Mouse (Mus musculus) heart, postnatal 0 days (tissue): ENCODE data around the gene Primpol.

Experiments used
- CTCF ChIP-seq: IDR thresholded peaks from 2 replicates; pipeline ENCODE4 v1.5.1; 2016; ENCODE audit warnings: antibody characterized with exemption, control low read depth, low read depth
- EP300 ChIP-seq: IDR thresholded peaks from 2 replicates; pipeline ENCODE4 v1.6.1; 2016; ENCODE audit warnings: antibody characterized with exemption, low read depth

DNA sequence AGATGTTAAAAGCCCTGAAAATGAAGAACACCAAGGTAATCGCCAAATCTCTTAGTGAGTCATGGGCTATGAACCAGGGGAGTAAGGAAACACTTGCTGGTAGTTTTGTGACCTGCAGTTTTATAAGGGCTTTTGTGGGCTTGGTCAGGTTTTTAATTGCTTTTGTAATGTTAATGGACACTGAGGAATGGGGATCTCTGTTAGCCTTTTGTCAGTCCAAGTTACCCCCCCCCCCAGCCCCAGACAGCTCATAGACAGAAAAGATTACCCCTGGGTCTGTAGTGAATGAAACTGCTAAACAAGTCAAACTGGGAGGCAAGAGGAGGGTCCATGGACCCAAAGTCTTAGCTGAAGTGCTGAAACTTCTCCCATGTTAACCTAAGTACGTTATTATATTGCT is 43.6 kb downstream of the Primpol start:
- TF ChIP-seq CTCF (no peak), EP300 (no peak)
